Mouse (Mus musculus) forebrain, embryonic 15.5 days (tissue): ENCODE results near the gene Tmem230. TPM values are rescaled to one million over a fixed set of nuclear protein-coding genes. Genes with fewer than 3 reads are reported as not detected.
"Not testable (repeated sequence)": the region's sequence is repeated elsewhere in the genome, so short reads cannot be mapped to it uniquely, and the experiment has no call there.

ENCODE experiments used
- ATAC-seq: fragments of 200-750 bp; cut with Nextera tagmentation; replicated peaks from 2 replicates; pipeline ENCODE4 v1.8.0; 2017; ENCODE audit warnings: mild to moderate bottlenecking, moderate TSS enrichment, moderate library complexity
- H3K27ac ChIP-seq: fragments of 300-500 bp; sonication (generic); replicated peaks from 2 replicates; pipeline ENCODE4 v1.5.1; 2015; ENCODE audit warnings: mild to moderate bottlenecking, inconsistent platforms
- H3K27me3 ChIP-seq: fragments of 300-500 bp; sonication (generic); 2 replicates; pipeline ENCODE4 v1.6.1; 2015; ENCODE audit warnings: inconsistent platforms
- H3K36me3 ChIP-seq: fragments of 300-500 bp; sonication (generic); 2 replicates; pipeline ENCODE4 v1.6.1; 2015; ENCODE audit warnings: mild to moderate bottlenecking, inconsistent platforms
- H3K4me1 ChIP-seq: fragments of 300-500 bp; sonication (generic); 2 replicates; pipeline ENCODE4 v1.6.1; 2015; ENCODE audit warnings: inconsistent platforms
- H3K4me2 ChIP-seq: fragments of 300-500 bp; sonication (generic); replicated peaks from 2 replicates; pipeline ENCODE4 v1.6.1; 2015; ENCODE audit warnings: mild to moderate bottlenecking, inconsistent platforms
- H3K4me3 ChIP-seq: fragments of 300-500 bp; sonication (generic); 2 replicates; pipeline ENCODE4 v1.5.1; 2015; ENCODE audit warnings: mild to moderate bottlenecking, inconsistent platforms
- H3K9ac ChIP-seq: fragments of 300-500 bp; sonication (generic); replicated peaks from 2 replicates; pipeline ENCODE4 v1.6.1; 2015; ENCODE audit warnings: mild to moderate bottlenecking, inconsistent platforms
- H3K9me3 ChIP-seq: fragments of 300-500 bp; sonication (generic); 2 replicates; pipeline ENCODE4 v1.6.1; 2016; ENCODE audit warnings: inconsistent platforms
- WGBS: fragments of 180-500 bp; shearing (Covaris S2); methylation state at CpG from one replicate; pipeline ENCODE4 v1.1.7; 2015; ENCODE audit warnings: mixed read lengths; 5-methylcytosine and 5-hydroxymethylcytosine counted together
- polyA plus RNA-seq: library from polyadenylated mRNA; unstranded; fragments of >200 nt; fragmentation: Nextera tagmentation; extraction: Ambion mirVana; gene quantifications from 2 replicates; pipeline ENCODE4 v1.2.1, GENCODE M21; 2015

Tmem230 gene
- polyA plus RNA-seq, 1 experiment from 2014 or later: 47.2 TPM

- H3K36me3 ChIP-seq: peaks cover 8% of the 10 kb centered on the region; the same call in 1 of the 2 replicates
- WGBS: 93% methylated on average over 3 of the region's 3 CpGs
- ATAC-seq: no peak
- no peaks in the 10 kb centered on the region for H3K27me3 ChIP-seq
- no peaks in the 10 kb centered on the region for H3K9me3 ChIP-seq
- no peak overlapping the region for H3K4me3 ChIP-seq
- no peak overlapping the region for H3K4me2 ChIP-seq
- H3K27ac ChIP-seq: no peak overlapping the region
- peaks cover 12% of the 10 kb centered on the region for H3K4me1 ChIP-seq
- H3K9ac ChIP-seq: no peak overlapping the region
These were observed 4.2 kb downstream of the Tmem230 start for GRCm38 (mm10) chr2:132243370-132243769.

DNA sequence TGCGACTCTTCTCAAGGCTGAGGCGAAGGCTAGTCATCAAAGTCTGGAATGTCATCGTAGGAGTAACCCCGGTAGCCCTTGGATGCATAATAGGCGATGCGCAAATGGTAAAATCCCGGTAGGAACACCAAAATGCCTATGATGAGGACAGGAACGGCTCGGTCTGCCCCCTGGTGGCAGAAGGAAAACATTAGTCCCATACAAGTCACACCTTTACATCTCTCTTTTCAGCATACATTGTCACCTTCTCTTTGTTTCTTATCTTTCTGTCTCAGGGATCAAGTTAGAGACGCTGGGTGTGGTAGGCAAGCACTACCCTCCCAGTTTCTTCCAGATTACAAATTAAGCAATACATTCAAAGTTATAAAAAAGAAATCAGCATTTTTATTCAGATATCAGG is 7.2 kb downstream of the Tmem230 start:
- H3K4me2 ChIP-seq, H3K27ac ChIP-seq, H3K36me3 ChIP-seq, H3K27me3 ChIP-seq, H3K4me1 ChIP-seq, H3K4me3 ChIP-seq, H3K9me3 ChIP-seq, H3K9ac ChIP-seq: not testable (repeated sequence)
- 0 out of 2 replicates have a peak, but pooled peaks have one; percentile 26 for ATAC-seq
- 25% methylated on average over 10 of the region's 10 CpGs for WGBS

GRCm38 (mm10) chr2:132239434-132239833 is 8.2 kb downstream of the Tmem230 start:
- not testable (repeated sequence) for H3K4me1 ChIP-seq, H3K9me3 ChIP-seq, H3K36me3 ChIP-seq, H3K9ac ChIP-seq, H3K4me2 ChIP-seq, H3K27me3 ChIP-seq, H3K27ac ChIP-seq, H3K4me3 ChIP-seq, ATAC-seq
- WGBS: 95% methylated on average over 3 of the region's 3 CpGs

GRCm38 (mm10) chr2:132235975-132236374 is 11.6 kb downstream of the Tmem230 start:
- Histone ChIP-seq H3K27ac (no peak overlapping the region), H3K4me1 (no peaks in the 10 kb centered on the region), H3K4me2 (no peak overlapping the region), H3K36me3 (no peaks in the 10 kb centered on the region), H3K27me3 (no peaks in the 10 kb centered on the region), H3K9me3 (no peaks in the 10 kb centered on the region), H3K4me3 (no peak overlapping the region), H3K9ac (no peak overlapping the region)
- WGBS: 83% methylated on average over 7 of the region's 7 CpGs
- no peak for ATAC-seq

DNA sequence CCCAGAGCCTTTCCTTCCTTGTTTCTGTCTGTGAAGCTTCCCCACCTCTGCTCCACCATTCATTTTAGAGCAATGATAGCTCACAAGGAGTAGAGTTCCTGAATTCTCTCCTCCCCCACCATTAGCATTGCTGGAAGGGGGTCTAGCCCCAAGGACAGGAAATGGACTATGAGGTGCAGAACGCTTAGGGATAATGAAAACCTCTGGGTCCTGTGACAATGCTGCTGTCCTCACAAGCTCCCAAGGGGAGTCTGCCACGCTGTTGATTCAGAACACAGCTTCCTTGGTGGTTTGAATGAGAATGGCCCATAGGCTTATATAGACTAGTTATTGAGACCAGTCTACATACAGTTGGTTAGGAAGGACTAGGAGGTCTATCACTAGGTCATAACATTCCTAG is 12.3 kb downstream of the Tmem230 start:
- Histone ChIP-seq H3K4me1 (no peaks in the 10 kb centered on the region), H3K4me3 (no peak overlapping the region), H3K36me3 (no peaks in the 10 kb centered on the region), H3K27me3 (no peaks in the 10 kb centered on the region), H3K4me2 (no peak overlapping the region), H3K9me3 (no peaks in the 10 kb centered on the region), H3K27ac (no peak overlapping the region), H3K9ac (no peak overlapping the region)
- WGBS: 59% methylated on average over 2 of the region's 2 CpGs
- ATAC-seq: no peak

- no peaks in the 10 kb centered on the region for H3K36me3 ChIP-seq
- H3K4me2 ChIP-seq: no peak overlapping the region
- H3K4me1 ChIP-seq: no peaks in the 10 kb centered on the region
- no peak for ATAC-seq
- H3K27me3 ChIP-seq: no peaks in the 10 kb centered on the region
- no peak overlapping the region for H3K27ac ChIP-seq
- H3K9me3 ChIP-seq: no peaks in the 10 kb centered on the region
- 57% methylated on average over 16 of the region's 16 CpGs for WGBS
- H3K4me3 ChIP-seq: no peak overlapping the region
- no peak overlapping the region for H3K9ac ChIP-seq
These were observed 13.4 kb downstream of the Tmem230 start for GRCm38 (mm10) chr2:132233985-132234765.

DNA sequence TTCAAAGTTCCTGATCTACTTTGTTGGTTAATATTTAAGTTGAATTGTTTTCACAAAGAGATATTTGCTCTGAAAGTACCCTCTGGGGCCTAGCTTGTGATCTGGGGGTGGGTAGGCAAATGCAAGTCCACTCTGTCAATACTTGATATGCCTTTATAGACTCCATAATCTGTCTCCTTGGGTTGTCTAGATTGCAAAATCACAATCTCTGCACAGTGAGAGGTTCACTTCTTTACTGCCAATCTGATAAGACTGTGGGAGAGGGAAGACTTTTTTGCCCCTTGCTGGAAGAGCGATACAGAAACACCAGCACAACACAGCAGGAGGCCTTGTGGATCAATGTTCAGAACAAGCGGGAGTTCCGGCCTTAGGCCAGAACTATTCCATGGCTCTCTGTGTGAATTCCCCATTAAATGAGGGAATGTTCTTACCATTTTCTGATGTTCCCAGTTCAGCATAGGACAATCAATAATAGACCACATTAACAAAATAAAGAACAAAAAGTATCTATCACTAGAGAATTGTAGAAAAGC is 15.1 kb downstream of the Tmem230 start:
- 79% methylated on average over 3 of the region's 3 CpGs for WGBS
- Histone ChIP-seq H3K4me1 (no peaks in the 10 kb centered on the region), H3K9ac (no peak overlapping the region), H3K4me2 (no peak overlapping the region), H3K4me3 (no peak overlapping the region), H3K27me3 (no peaks in the 10 kb centered on the region), H3K27ac (no peak overlapping the region), H3K36me3 (no peaks in the 10 kb centered on the region), H3K9me3 (no peaks in the 10 kb centered on the region)
- no peak for ATAC-seq

- Histone ChIP-seq H3K9me3 (no peaks in the 10 kb centered on the region), H3K9ac (no peak overlapping the region), H3K4me2 (no peak overlapping the region), H3K4me3 (no peak overlapping the region), H3K36me3 (no peaks in the 10 kb centered on the region), H3K4me1 (no peaks in the 10 kb centered on the region), H3K27ac (no peak overlapping the region), H3K27me3 (no peaks in the 10 kb centered on the region)
- no peak for ATAC-seq
- 91% methylated on average over 4 of the region's 4 CpGs for WGBS
These were observed 23.2 kb downstream of the Tmem230 start for GRCm38 (mm10) chr2:132224359-132224758.

GRCm38 (mm10) chr2:132221611-132222073 is 26.0 kb downstream of the Tmem230 start:
- H3K4me3 ChIP-seq: no peak overlapping the region
- no peaks in the 10 kb centered on the region for H3K36me3 ChIP-seq
- WGBS: 77% methylated on average over 11 of the region's 11 CpGs
- ATAC-seq: no peak
- no peak overlapping the region for H3K9ac ChIP-seq
- H3K9me3 ChIP-seq: no peaks in the 10 kb centered on the region
- no peaks in the 10 kb centered on the region for H3K4me1 ChIP-seq
- no peak overlapping the region for H3K4me2 ChIP-seq
- no peaks in the 10 kb centered on the region for H3K27me3 ChIP-seq
- no peak overlapping the region for H3K27ac ChIP-seq

DNA sequence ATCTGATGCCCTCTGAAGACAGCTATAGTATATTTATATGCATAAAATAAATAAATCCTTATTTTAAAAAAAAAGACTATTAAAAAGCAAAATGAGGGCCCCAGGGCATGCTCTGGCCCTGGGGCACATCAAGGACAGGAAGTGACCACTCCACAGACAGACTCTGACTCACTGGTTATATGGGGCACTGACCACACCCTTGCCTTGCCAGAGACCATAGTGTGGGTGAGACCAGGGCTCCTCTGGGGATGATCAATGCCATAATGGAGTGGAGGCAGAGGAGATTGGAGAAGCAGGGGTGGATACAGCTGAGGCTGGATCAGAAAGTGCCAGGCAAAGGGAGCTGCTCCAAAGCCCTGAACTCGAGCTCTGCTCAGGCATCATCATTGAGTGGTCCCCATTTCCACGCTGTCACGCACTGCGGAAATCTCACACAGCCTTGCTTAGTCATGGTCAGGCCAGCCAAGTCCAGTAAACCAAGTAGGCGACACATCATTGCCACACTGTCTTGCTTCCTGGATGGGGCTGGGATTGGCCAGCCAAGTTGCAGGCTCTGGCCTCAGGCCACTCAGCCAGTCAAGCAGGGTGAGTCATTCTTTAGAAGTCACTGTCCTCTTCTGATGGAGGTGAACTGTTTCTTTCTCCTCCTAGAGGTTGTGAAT is 35.5 kb downstream of the Tmem230 start:
- no peaks in the 10 kb centered on the region for H3K4me1 ChIP-seq
- no peak overlapping the region for H3K9ac ChIP-seq
- no peaks in the 10 kb centered on the region for H3K27me3 ChIP-seq
- WGBS: 87% methylated on average over 5 of the region's 5 CpGs
- no peaks in the 10 kb centered on the region for H3K9me3 ChIP-seq
- H3K27ac ChIP-seq: no peak overlapping the region
- H3K4me3 ChIP-seq: no peak overlapping the region
- H3K36me3 ChIP-seq: no peaks in the 10 kb centered on the region
- ATAC-seq: no peak
- H3K4me2 ChIP-seq: no peak overlapping the region

GRCm38 (mm10) chr2:132210806-132211312 is 36.7 kb downstream of the Tmem230 start:
- Histone ChIP-seq H3K4me3 (no peak overlapping the region), H3K9ac (no peak overlapping the region), H3K4me1 (no peaks in the 10 kb centered on the region), H3K4me2 (no peak overlapping the region), H3K9me3 (no peaks in the 10 kb centered on the region), H3K27ac (no peak overlapping the region), H3K27me3 (no peaks in the 10 kb centered on the region), H3K36me3 (no peaks in the 10 kb centered on the region)
- WGBS: 91% methylated on average over 9 of the region's 9 CpGs
- no peak for ATAC-seq

DNA sequence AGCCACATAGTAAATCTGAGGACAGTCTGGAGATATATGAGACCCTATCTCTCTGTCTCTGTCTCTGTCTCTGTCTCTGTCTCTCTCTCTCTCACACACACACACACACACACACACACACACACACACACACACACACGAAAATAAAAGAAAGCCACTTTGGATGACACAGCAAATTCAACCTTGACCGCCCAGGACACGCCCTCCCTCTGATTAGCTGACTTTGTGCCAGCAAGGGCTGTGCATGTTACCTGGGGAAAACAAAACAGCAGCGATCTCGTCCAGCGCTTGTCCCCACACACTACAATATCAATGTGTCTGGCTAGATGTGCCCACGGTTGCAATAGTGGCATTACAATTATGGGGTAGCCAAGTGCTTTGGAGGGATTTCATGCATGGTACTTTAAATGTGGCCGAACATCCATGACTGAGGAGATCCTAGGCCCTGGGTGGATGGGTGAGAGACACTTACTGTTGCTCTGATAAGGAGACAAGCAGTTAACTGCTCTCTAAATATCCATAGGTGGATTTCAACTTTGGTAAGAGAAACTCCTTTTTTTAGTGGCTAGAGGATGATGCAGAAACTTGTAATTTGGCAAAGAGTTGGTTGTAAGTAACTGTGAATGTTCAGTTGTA is 39.2 kb downstream of the Tmem230 start:
- WGBS: 79% methylated on average over 8 of the region's 8 CpGs
- no peak for ATAC-seq
- Histone ChIP-seq H3K36me3 (no peaks in the 10 kb centered on the region), H3K27ac (no peak overlapping the region), H3K4me3 (no peak overlapping the region), H3K27me3 (no peaks in the 10 kb centered on the region), H3K9me3 (no peaks in the 10 kb centered on the region), H3K9ac (no peak overlapping the region), H3K4me2 (no peak overlapping the region), H3K4me1 (no peaks in the 10 kb centered on the region)
